ENCODE assay signal across 8 mouse cellular contexts in the genomic region with DNA sequence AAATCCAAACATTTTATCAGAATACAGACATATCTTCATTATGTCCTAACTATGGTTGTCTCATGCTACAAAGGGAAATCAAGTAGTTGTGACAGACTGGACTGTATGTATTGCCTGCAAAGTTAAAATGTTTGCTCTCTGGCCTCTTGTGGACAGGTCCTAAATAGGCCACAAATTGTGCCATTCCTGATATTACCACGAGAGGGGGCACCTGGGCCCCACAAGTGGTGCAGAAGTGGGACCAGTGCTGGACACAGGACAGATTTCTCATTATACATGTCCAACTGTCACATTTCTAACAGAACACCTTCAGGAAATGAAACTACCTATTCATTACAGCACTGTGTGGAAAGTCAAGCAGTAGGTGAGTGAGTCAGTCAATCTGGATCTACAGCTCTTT. TPM values are rescaled to one million over a fixed set of nuclear protein-coding genes. Genes with fewer than 3 reads are reported as not detected.
DNase-seq lines count a peak whose midpoint lies in the region; ATAC-seq lines count a peak whose summit lies in the region.

No protein-coding gene starts in this region.

- peaks cover 21% of the 10 kb centered on the region for H3K36me3 ChIP-seq in heart, embryonic 11.5 days (ENCODE audit: control insufficient read depth, insufficient read depth, low read length)

- H3K9me3 ChIP-seq in heart, embryonic 11.5 days (replicated peaks; ENCODE audit: control insufficient read depth, low read length) = no peaks in the 10 kb centered on the region

- H3K9ac ChIP-seq in heart, embryonic 11.5 days (ENCODE audit: low read depth, low read length) = no peak overlapping the region

- DNase-seq in heart, adult 11 months = peak; percentile 90
- DNase-seq in 3T3-L1 (ENCODE audit: low read depth, low spot score) = peak; percentile 81
- peak; percentile 72 for DNase-seq in adrenal gland, adult 2 months
- DNase-seq in embryo, embryonic 11 days = peak; percentile 66
- DNase-seq in kidney, adult 8-10 months = peak; percentile 32 to 74
- DNase-seq in urinary bladder, postnatal 14 days (ENCODE audit: low spot score) = peak; percentile 68

- H3K4me1 ChIP-seq in heart, embryonic 11.5 days (ENCODE audit: control insufficient read depth, insufficient read depth, low read length) = 0 out of 2 replicates have a peak, but pooled peaks cover 6% of the 10 kb centered on the region

- no peak for ATAC-seq in heart, embryonic 11.5 days (replicated peaks; ENCODE audit: insufficient number of reproducible peaks, low FRiP score, low TSS enrichment)
- ATAC-seq in megakaryocyte progenitor cell, adult 5-6 weeks (replicated peaks; ENCODE audit: poor library complexity) = peak; percentile 72

- WGBS in heart, embryonic 11.5 days (ENCODE audit: insufficient replicate concordance) = 25% methylated on average over 1 of the region's 1 CpGs

- H3K27ac ChIP-seq in heart, embryonic 11.5 days (ENCODE audit: low read depth, low read length) = no peak overlapping the region

- H3K27me3 ChIP-seq in heart, embryonic 11.5 days (ENCODE audit: control insufficient read depth, insufficient read depth, low read length) = no peaks in the 10 kb centered on the region

- H3K4me2 ChIP-seq in heart, embryonic 11.5 days = no peak overlapping the region

- no peak overlapping the region for H3K4me3 ChIP-seq in heart, embryonic 11.5 days (ENCODE audit: low read depth, low read length)

RNA-seq across cellular contexts. Expression of a gene that starts 5.1 kb away (rescaled TPM):
- polyA plus RNA-seq in heart, embryonic 11.5 days (2014; fragmentation: Nextera tagmentation; extraction: Ambion mirVana) = 14.4 and 16.2 TPM in 2 replicates
- 10 to 100 TPM; 10.7 to 13.2 TPM for total RNA-seq in adrenal gland, adult 2 months (2021)
- polyA plus RNA-seq in adrenal gland, adult 2 months (2012; rRNA removed) = 1.2 and 1.5 TPM in 2 replicates
- 19.4 and 27.5 TPM in 2 replicates for total RNA-seq in megakaryocyte progenitor cell, adult 5-6 weeks (2015)
- total RNA-seq in megakaryocyte progenitor cell, adult 5-6 weeks (2017) = 5.8 and 13.1 TPM in 2 replicates

RNA-seq across cellular contexts. Expression of a gene that starts 8.6 kb away (rescaled TPM):
- 0.33 TPM in 1 of 2 replicates, not detected in the other for polyA plus RNA-seq in heart, embryonic 11.5 days (2014; fragmentation: Nextera tagmentation; extraction: Ambion mirVana)
- total RNA-seq in adrenal gland, adult 2 months (2021) = not detected
- polyA plus RNA-seq in adrenal gland, adult 2 months (2012; rRNA removed) = not detected in 2 replicates
- 0.73 TPM in 1 of 2 replicates, not detected in the other for total RNA-seq in megakaryocyte progenitor cell, adult 5-6 weeks (2015)
- not detected in 2 replicates for total RNA-seq in megakaryocyte progenitor cell, adult 5-6 weeks (2017)

RNA-seq across cellular contexts. Expression of a gene that starts 43.3 kb away (rescaled TPM):
- 38.2 and 40.2 TPM in 2 replicates for polyA plus RNA-seq in heart, embryonic 11.5 days (2014; fragmentation: Nextera tagmentation; extraction: Ambion mirVana)
- total RNA-seq in adrenal gland, adult 2 months (2021) = 10 to 100 TPM; 42.6 to 69.1 TPM
- polyA plus RNA-seq in adrenal gland, adult 2 months (2012; rRNA removed) = 7.9 and 9.2 TPM in 2 replicates
- total RNA-seq in megakaryocyte progenitor cell, adult 5-6 weeks (2015) = 16.8 and 17.2 TPM in 2 replicates
- total RNA-seq in megakaryocyte progenitor cell, adult 5-6 weeks (2017) = 22.6 and 24.6 TPM in 2 replicates
